Mouse (Mus musculus) liver, postnatal 0 days (tissue): ENCODE data around the gene Lcn12.

ENCODE experiments used
- CTCF ChIP-seq: sonication (generic); IDR thresholded peaks from 2 replicates; pipeline ENCODE4 v1.5.1; 2016; ENCODE audit warnings: antibody characterized with exemption, low read depth
- EP300 ChIP-seq: IDR thresholded peaks from 2 replicates; pipeline ENCODE4 v1.6.1; 2016; ENCODE audit warnings: antibody characterized with exemption, low read depth, mild to moderate bottlenecking

GRCm38 (mm10) chr2:25533707-25534106, 40.0 kb upstream of the Lcn12 start:
- TF ChIP-seq CTCF: no peak
- no peak for TF ChIP-seq EP300
